Mouse (Mus musculus) megakaryocyte, embryonic 14.5 days (primary cell): ENCODE measurements around the gene Nsd1. TPM values are rescaled to one million over a fixed set of nuclear protein-coding genes. Genes with fewer than 3 reads are reported as not detected.

Experiments
- H3K27me3 ChIP-seq: replicated peaks from 2 replicates; pipeline ENCODE3; 2012; ENCODE audit warnings: inconsistent platforms
- H3K36me3 ChIP-seq: replicated peaks from 2 replicates; pipeline ENCODE3; 2012; ENCODE audit warnings: low read length, inconsistent platforms, mixed read lengths
- H3K4me1 ChIP-seq: 2 replicates; pipeline ENCODE4 v1.6.1; 2012; ENCODE audit warnings: inconsistent platforms
- H3K4me3 ChIP-seq: replicated peaks from 2 replicates; pipeline ENCODE3; 2012; ENCODE audit warnings: moderate library complexity, mild to moderate bottlenecking, inconsistent platforms
- H3K9me3 ChIP-seq: 2 replicates; pipeline ENCODE4 v1.6.1; 2012; ENCODE audit warnings: inconsistent platforms
- FLI1 ChIP-seq: IDR thresholded peaks from 2 replicates; pipeline ENCODE4 v1.6.1; 2012; ENCODE audit warnings: low read length, inconsistent platforms, mixed read lengths
- GATA1 ChIP-seq: IDR thresholded peaks from 3 replicates; pipeline ENCODE4 v1.6.1; 2012; ENCODE audit warnings: mixed read lengths, low read length, inconsistent platforms, borderline replicate concordance
- polyA plus RNA-seq: library from polyadenylated mRNA; stranded (reverse); fragments of >175 nt; gene quantifications from 2 replicates; pipeline ENCODE4 v1.2.3, GENCODE M21; 2012; ENCODE audit warnings: low replicate concordance; ENCODE audit not compliant: insufficient read depth

Gene Nsd1
- 2.5 and 2.7 TPM in 2 replicates for polyA plus RNA-seq

- peaks cover 26% of the 10 kb centered on the region for H3K36me3 ChIP-seq
- no peaks in the 10 kb centered on the region for H3K27me3 ChIP-seq
- peaks cover 59% of the 10 kb centered on the region for H3K4me1 ChIP-seq
- no peak for TF ChIP-seq GATA1
- no peak for TF ChIP-seq FLI1
- H3K4me3 ChIP-seq, result no peak within 1 kb of the TSS
- peaks cover 28% of the 10 kb centered on the region for H3K9me3 ChIP-seq
Observed at GRCm38 (mm10) chr13:55209649-55210192, at the start of gene Nsd1. TSS of gene Nsd1 (plus strand) at chr13:55209782.

- TF ChIP-seq GATA1 (no peak), FLI1 (no peak)
- Histone ChIP-seq H3K36me3 (no peaks in the 10 kb centered on the region), H3K4me1 (peaks cover 9% of the 10 kb centered on the region), H3K9me3 (no peaks in the 10 kb centered on the region), H3K27me3 (peaks cover 40% of the 10 kb centered on the region), H3K4me3 (no peak overlapping the region)
Observed at GRCm38 (mm10) chr13:55162365-55162764, 47.2 kb upstream of the Nsd1 start.

- Histone ChIP-seq H3K4me3 (no peak overlapping the region), H3K9me3 (no peaks in the 10 kb centered on the region), H3K4me1 (peaks cover 10% of the 10 kb centered on the region), H3K27me3 (peaks cover 49% of the 10 kb centered on the region), H3K36me3 (no peaks in the 10 kb centered on the region)
- TF ChIP-seq GATA1 (no peak), FLI1 (no peak)
Observed at GRCm38 (mm10) chr13:55163553-55163952, 46.0 kb upstream of the Nsd1 start.

GRCm38 (mm10) chr13:55165831-55166339 is 43.7 kb upstream of the Nsd1 start:
- peaks cover 13% of the 10 kb centered on the region for H3K9me3 ChIP-seq
- H3K27me3 ChIP-seq, result peaks cover 49% of the 10 kb centered on the region
- H3K36me3 ChIP-seq, result no peaks in the 10 kb centered on the region
- TF ChIP-seq FLI1, result no peak
- TF ChIP-seq GATA1, result no peak
- no peak overlapping the region for H3K4me3 ChIP-seq
- peaks cover 10% of the 10 kb centered on the region for H3K4me1 ChIP-seq

GRCm38 (mm10) chr13:55166806-55167725 is 42.5 kb upstream of the Nsd1 start:
- Histone ChIP-seq H3K4me1 (peaks cover 13% of the 10 kb centered on the region), H3K9me3 (peaks cover 13% of the 10 kb centered on the region), H3K27me3 (peaks cover 47% of the 10 kb centered on the region), H3K4me3 (no peak overlapping the region), H3K36me3 (no peaks in the 10 kb centered on the region)
- no peak for TF ChIP-seq GATA1
- TF ChIP-seq FLI1, result no peak

GRCm38 (mm10) chr13:55167798-55168197 is 41.8 kb upstream of the Nsd1 start:
- TF ChIP-seq GATA1 (no peak), FLI1 (no peak)
- Histone ChIP-seq H3K9me3 (peaks cover 13% of the 10 kb centered on the region), H3K27me3 (peaks cover 51% of the 10 kb centered on the region), H3K4me3 (no peak overlapping the region), H3K4me1 (peaks cover 20% of the 10 kb centered on the region), H3K36me3 (no peaks in the 10 kb centered on the region)

- H3K9me3 ChIP-seq, result peaks cover 13% of the 10 kb centered on the region
- peaks cover 20% of the 10 kb centered on the region for H3K4me1 ChIP-seq
- H3K27me3 ChIP-seq, result peaks cover 52% of the 10 kb centered on the region
- no peak overlapping the region for H3K4me3 ChIP-seq
- no peak for TF ChIP-seq FLI1
- no peak for TF ChIP-seq GATA1
- H3K36me3 ChIP-seq, result no peaks in the 10 kb centered on the region
Observed at GRCm38 (mm10) chr13:55168255-55168654, 41.3 kb upstream of the Nsd1 start.

- Histone ChIP-seq H3K4me3 (no peak overlapping the region), H3K9me3 (peaks cover 13% of the 10 kb centered on the region), H3K4me1 (peaks cover 20% of the 10 kb centered on the region), H3K27me3 (peaks cover 53% of the 10 kb centered on the region), H3K36me3 (no peaks in the 10 kb centered on the region)
- TF ChIP-seq GATA1 (no peak), FLI1 (no peak)
Observed at GRCm38 (mm10) chr13:55168958-55169369, 40.6 kb upstream of the Nsd1 start.

GRCm38 (mm10) chr13:55171517-55172335 is 37.9 kb upstream of the Nsd1 start:
- no peak for TF ChIP-seq GATA1
- no peak for TF ChIP-seq FLI1
- no peaks in the 10 kb centered on the region for H3K36me3 ChIP-seq
- H3K9me3 ChIP-seq, result peaks cover 13% of the 10 kb centered on the region
- H3K4me3 ChIP-seq, result peak overlapping the region; percentile 76
- peaks cover 20% of the 10 kb centered on the region for H3K4me1 ChIP-seq
- H3K27me3 ChIP-seq, result peaks cover 50% of the 10 kb centered on the region
